Mouse (Mus musculus): ENCODE results near the gene Wdr54. TPM values are rescaled to one million over a fixed set of nuclear protein-coding genes. Genes with fewer than 3 reads are reported as not detected.

Gene Wdr54
- 10.2 and 10.4 TPM in 2 replicates for polyA plus RNA-seq (2016; fragmentation: Nextera tagmentation; extraction: Ambion mirVana)

DNA sequence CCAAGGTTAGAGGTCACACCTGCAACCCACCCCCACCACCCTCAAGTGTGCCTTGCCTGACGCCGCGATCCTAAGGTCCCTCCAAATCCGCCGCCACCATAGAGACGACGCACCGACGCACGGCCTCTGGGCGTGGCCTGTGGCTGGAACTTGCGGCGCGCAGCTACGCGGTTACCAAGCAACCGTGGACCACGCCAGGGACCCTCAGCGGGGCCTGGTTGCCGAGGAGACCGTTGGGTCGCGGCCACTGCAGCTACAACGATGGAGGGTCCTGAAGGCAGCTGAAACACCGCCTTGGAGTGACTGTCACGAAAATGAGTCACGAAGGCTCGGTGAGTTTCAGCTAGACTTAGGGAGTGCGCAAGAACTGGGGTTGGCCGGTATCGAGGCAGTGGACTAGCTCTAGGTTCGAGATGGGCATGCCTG, at the start of gene Wdr54, which contains the start of gene 1700003E16Rik:
Gene Wdr54, minus strand, starts transcription at position 139 of the 426 bp plus-strand sequence.
Gene 1700003E16Rik, plus strand, starts transcription at position 146 of the 426 bp plus-strand sequence.
- ATAC-seq (ENCODE audit: insufficient number of reproducible peaks, insufficient read depth, low FRiP score, low TSS enrichment, low read depth), result peak; percentile 89

DNA sequence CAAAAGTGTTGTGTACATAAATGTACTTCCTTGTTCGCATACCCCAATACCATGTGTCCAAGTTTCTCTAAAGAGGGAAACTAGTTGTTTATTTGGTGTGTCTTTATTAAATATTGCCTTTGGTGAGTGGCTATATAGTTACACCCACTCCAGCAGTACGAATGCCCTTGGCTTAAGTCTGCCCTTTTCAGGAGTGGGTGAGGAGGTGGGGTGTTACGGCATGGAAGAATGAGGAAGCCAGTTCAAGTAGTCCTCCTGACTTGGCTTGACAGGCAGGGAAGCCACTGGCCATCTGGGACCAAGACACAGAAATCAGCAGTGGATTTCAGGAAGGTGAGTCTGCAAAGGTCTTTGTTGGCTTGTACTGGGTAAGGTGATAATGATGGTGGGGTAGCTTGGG, 49.7 kb upstream of the Wdr54 start:
- no peak overlapping the region for H3K4me3 ChIP-seq (replicated peaks)

More for the DNA sequence above, at the start of gene Wdr54, which contains the start of gene 1700003E16Rik:
- Histone ChIP-seq H3K27me3 (peaks cover 16% of the 10 kb centered on the region), H3K4me2 (peak within 1 kb of the TSS; percentile 86), H3K9ac (replicated peaks) (peak within 1 kb of the TSS; percentile 67), H3K9me3 (no peaks in the 10 kb centered on the region), H3K27ac (no peak within 1 kb of the TSS), H3K4me1 (replicated peaks) (peaks cover 21% of the 10 kb centered on the region), H3K4me3 (replicated peaks) (peak within 1 kb of the TSS; percentile 57), H3K36me3 (peaks cover 24% of the 10 kb centered on the region)
- 2% methylated on average over 32 of the region's 32 CpGs for WGBS

DNA sequence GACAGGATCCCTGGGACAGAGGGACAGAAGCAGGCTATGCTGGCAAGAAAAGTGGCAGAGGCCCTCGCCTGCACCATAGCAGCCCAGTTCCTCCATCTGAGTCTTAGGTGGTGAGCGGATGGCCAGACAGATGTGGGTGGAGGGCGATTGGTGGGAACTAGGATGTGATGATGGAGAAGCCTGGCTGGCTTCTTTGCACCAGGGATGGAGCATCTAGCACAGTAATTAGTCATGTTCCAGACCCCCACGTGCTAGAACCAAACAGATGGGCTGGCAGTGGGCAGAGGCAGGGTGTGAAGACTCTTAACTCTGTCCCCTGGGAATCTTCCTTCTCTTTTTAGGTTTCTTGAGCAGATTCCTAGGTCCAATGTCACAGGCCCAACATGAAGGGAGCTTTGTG, 47.1 kb upstream of the Wdr54 start:
- H3K4me2 ChIP-seq, result no peak overlapping the region
- H3K9ac ChIP-seq (replicated peaks), result no peak overlapping the region
- ATAC-seq (ENCODE audit: insufficient number of reproducible peaks, insufficient read depth, low FRiP score, low TSS enrichment, low read depth), result no peak
- H3K27ac ChIP-seq, result no peak overlapping the region
- no peak overlapping the region for H3K4me3 ChIP-seq (replicated peaks)
- H3K27me3 ChIP-seq, result no peaks in the 10 kb centered on the region
- WGBS, result 80% methylated on average over 4 of the region's 4 CpGs
- H3K36me3 ChIP-seq, result peaks cover 30% of the 10 kb centered on the region
- H3K9me3 ChIP-seq, result no peaks in the 10 kb centered on the region
- no peaks in the 10 kb centered on the region for H3K4me1 ChIP-seq (replicated peaks)

More for the DNA sequence above, 49.7 kb upstream of the Wdr54 start:
- Histone ChIP-seq H3K27me3 (no peaks in the 10 kb centered on the region), H3K9me3 (no peaks in the 10 kb centered on the region), H3K36me3 (peaks cover 6% of the 10 kb centered on the region; the same call in 1 of the 2 replicates), H3K4me2 (no peak overlapping the region), H3K4me1 (replicated peaks) (peaks cover 4% of the 10 kb centered on the region; the same call in 1 of the 2 replicates), H3K9ac (replicated peaks) (no peak overlapping the region), H3K27ac (no peak overlapping the region)
- 91% methylated on average over 3 of the region's 3 CpGs for WGBS
- ATAC-seq (ENCODE audit: insufficient number of reproducible peaks, insufficient read depth, low FRiP score, low TSS enrichment, low read depth), result no peak

DNA sequence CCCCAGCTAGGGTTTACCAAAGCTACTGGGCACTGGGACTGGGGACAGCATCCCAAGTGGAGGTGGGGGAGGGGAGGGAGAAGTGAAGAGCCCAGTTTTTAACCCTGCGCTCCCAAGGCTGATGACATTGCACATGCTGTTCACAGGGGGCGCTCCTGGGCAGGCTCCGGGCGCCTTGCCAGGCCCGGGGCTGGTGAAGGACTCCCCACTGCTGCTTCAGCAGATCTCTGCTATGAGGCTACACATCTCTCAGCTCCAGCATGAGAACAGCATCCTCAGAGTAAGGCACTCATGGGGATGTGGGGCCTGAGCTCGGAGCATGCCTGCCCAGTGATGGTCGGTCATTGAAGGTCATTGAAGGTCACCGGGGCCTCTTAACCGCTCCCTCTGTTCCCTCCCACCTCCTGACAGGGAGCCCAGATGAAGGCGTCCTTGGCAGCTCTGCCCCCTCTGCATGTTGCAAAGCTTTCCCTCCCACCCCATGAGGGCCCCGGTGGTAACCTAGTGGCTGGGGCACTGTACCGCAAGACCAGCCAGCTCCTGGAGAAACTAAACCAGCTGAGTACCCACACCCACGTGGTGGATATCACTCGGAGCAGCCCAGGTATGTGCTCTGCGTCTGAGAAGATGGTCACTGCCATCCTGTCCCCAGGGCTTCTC, 41.3 kb upstream of the Wdr54 start:
- ATAC-seq (ENCODE audit: insufficient number of reproducible peaks, insufficient read depth, low FRiP score, low TSS enrichment, low read depth), result no peak
- Histone ChIP-seq H3K9me3 (no peaks in the 10 kb centered on the region), H3K27ac (no peak overlapping the region), H3K4me2 (no peak overlapping the region), H3K36me3 (peaks cover 89% of the 10 kb centered on the region), H3K9ac (replicated peaks) (no peak overlapping the region), H3K4me3 (replicated peaks) (no peak overlapping the region), H3K4me1 (replicated peaks) (no peaks in the 10 kb centered on the region), H3K27me3 (no peaks in the 10 kb centered on the region)
- WGBS, result 40% methylated on average over 15 of the region's 15 CpGs

DNA sequence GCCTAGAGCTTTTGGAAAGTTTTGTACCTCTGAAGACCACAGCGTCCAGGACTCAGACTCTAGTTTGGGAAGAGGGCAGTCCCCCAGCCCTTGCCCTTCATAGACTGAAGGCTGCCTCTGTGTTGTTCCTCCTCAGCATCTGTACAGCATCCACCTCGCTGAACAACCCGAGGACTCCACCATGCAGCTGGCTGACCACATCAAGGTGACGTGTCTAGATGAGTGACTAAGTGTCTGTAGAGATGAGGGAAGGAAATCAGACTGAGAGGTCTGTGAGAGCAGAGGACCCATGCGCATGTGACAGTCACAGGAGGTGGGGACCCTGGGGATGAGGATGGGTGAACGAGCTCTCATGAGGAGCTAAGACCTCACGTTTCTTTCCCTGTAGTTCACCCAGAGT, 37.4 kb upstream of the Wdr54 start:
- Histone ChIP-seq H3K36me3 (peaks cover 100% of the 10 kb centered on the region), H3K27ac (no peak overlapping the region), H3K4me1 (replicated peaks) (no peaks in the 10 kb centered on the region), H3K4me3 (replicated peaks) (no peak overlapping the region), H3K27me3 (no peaks in the 10 kb centered on the region), H3K9me3 (no peaks in the 10 kb centered on the region), H3K4me2 (no peak overlapping the region), H3K9ac (replicated peaks) (no peak overlapping the region)
- 92% methylated on average over 7 of the region's 7 CpGs for WGBS
- ATAC-seq (ENCODE audit: insufficient number of reproducible peaks, insufficient read depth, low FRiP score, low TSS enrichment, low read depth), result no peak

DNA sequence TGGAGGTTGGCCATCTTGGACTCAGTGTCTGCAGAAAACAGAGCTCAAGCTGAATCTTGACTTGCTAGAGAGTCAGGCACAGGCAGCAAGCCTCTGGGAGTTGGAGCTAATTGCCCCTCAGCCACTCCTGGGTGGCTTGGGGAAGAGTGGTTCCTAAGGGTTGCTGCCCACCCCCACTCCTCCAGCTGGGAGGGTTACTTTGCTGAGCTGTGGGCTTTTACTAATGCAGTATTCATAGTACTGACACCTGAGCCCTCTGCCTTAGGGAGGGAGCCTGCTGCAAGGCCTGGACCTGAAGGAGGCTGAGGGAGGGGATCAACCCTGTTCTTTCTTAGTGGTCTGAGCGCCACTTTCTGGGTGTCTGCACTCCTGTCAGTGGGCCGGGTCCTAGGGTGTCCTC, 30.7 kb upstream of the Wdr54 start:
- H3K4me3 ChIP-seq (replicated peaks), result no peak overlapping the region
- 77% methylated on average over 2 of the region's 2 CpGs for WGBS
- H3K27ac ChIP-seq, result peak overlapping the region; percentile 72
- no peaks in the 10 kb centered on the region for H3K27me3 ChIP-seq
- ATAC-seq (ENCODE audit: insufficient number of reproducible peaks, insufficient read depth, low FRiP score, low TSS enrichment, low read depth), result no peak
- peaks cover 76% of the 10 kb centered on the region for H3K36me3 ChIP-seq
- peaks cover 26% of the 10 kb centered on the region for H3K4me1 ChIP-seq (replicated peaks)
- peak overlapping the region; percentile 61 for H3K4me2 ChIP-seq
- no peaks in the 10 kb centered on the region for H3K9me3 ChIP-seq
- no peak overlapping the region for H3K9ac ChIP-seq (replicated peaks)

DNA sequence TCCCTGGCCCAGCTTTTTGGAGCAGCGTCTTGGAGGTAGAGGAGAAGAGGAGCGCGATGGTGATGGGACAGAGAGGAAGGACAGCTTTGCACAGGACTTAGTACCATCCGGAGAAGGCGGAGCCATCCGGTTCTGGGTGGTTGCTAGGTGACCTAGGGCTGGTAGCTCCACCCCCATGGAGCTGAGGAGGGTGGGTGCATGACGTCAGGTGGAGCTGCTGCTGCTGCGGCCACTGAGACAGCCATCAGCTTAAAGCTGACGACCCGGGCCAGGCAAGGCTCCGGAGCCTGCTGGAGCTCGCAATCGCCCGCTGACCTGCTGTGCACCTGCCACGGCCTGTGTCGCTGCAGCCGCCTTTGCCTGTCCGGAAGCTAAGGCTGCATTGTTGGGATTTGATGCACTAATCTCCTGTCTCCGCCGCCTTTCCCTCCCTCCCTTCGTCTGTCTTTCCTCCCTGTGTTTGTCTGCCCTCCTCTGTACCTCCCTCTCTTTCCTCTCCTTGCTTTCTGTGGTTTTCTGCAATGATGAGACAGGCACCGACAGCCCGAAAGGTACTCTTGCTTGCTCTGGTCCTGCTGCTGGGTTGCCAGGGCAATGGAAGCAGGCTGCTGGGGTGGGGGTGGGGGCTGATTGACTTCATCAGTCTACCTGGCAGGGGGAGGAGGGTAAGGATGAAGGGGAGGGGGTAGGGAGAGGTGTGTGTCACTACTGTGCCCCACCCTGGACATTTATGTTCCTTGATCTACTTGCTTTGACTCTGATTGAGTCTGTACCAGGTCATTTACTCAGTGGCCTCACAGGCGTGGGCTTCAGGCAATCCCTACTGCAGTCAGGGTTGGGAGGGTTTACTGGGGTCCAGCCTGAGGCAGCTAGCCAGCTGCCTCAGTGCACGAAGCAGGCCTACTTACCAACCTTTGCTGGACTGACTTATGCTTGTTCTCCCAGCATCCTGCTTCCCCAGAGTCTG, 30.0 kb upstream of the Wdr54 start:
- H3K4me3 ChIP-seq (replicated peaks), result peak overlapping the region; percentile 37
- peaks cover 69% of the 10 kb centered on the region for H3K36me3 ChIP-seq
- peak; percentile 85 for ATAC-seq (ENCODE audit: insufficient number of reproducible peaks, insufficient read depth, low FRiP score, low TSS enrichment, low read depth)
- H3K27me3 ChIP-seq, result no peaks in the 10 kb centered on the region
- peak overlapping the region; percentile 61 for H3K4me2 ChIP-seq
- peaks cover 26% of the 10 kb centered on the region for H3K4me1 ChIP-seq (replicated peaks)
- H3K9ac ChIP-seq (replicated peaks), result peak overlapping the region; percentile 50
- peak overlapping the region; percentile 72 for H3K27ac ChIP-seq
- H3K9me3 ChIP-seq, result no peaks in the 10 kb centered on the region
- WGBS, result 3% methylated on average over 25 of the region's 25 CpGs

DNA sequence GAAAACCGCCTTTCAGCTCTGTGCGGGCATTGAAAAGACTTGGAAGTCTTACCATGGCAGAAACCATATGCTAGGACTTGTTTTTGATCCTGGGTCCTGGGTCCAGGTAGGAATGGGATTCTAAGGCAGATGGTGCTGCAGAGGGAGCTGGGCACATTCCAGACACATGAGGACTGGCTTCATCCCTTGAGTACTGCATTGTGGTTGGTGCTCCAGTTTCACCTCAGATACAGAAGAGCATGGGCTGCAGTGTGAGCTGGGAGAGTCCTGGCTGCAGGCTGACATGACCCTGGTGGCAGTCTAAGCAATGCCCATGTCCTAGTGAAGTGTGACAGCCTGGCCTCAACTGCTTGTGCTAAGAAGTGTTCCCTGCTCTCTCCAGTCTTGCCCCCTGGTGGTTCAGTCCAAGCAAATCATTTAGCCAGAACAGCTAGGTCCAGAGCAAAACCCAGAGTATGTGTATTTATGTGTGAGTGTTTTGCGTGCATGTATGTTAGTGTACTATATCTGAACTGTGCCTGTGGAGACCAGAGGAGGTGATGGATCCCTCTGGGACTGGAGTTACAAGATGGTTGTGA, 28.8 kb upstream of the Wdr54 start:
- H3K9me3 ChIP-seq, result no peaks in the 10 kb centered on the region
- peaks cover 57% of the 10 kb centered on the region for H3K36me3 ChIP-seq
- no peak for ATAC-seq (ENCODE audit: insufficient number of reproducible peaks, insufficient read depth, low FRiP score, low TSS enrichment, low read depth)
- 84% methylated on average over 3 of the region's 3 CpGs for WGBS
- no peak overlapping the region for H3K4me2 ChIP-seq
- H3K27ac ChIP-seq, result no peak overlapping the region
- H3K4me3 ChIP-seq (replicated peaks), result no peak overlapping the region
- H3K27me3 ChIP-seq, result no peaks in the 10 kb centered on the region
- no peak overlapping the region for H3K9ac ChIP-seq (replicated peaks)
- peaks cover 27% of the 10 kb centered on the region for H3K4me1 ChIP-seq (replicated peaks)

DNA sequence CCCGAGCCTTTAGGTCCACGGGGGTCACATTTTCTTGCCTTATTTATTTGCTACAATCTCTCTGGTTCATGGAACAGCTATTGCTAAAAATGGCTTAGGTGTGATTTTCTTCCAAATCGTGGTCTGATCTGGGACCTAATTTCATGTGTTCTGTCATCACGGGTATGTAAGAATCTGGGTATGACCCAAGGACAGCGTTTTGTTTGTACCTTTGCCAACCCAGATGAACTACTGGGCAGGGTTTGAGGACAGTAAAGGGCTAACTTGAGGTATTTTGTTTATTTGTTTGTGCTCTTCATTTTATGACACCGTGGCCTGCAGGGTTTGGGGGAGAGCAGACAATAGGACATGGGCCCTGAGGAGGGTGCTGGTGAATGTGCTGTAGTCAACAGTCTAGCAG, 24.4 kb upstream of the Wdr54 start:
- Histone ChIP-seq H3K36me3 (peaks cover 38% of the 10 kb centered on the region), H3K9me3 (no peaks in the 10 kb centered on the region), H3K27me3 (no peaks in the 10 kb centered on the region), H3K9ac (replicated peaks) (no peak overlapping the region), H3K4me2 (no peak overlapping the region), H3K4me1 (replicated peaks) (peaks cover 22% of the 10 kb centered on the region), H3K27ac (no peak overlapping the region), H3K4me3 (replicated peaks) (no peak overlapping the region)
- no peak for ATAC-seq (ENCODE audit: insufficient number of reproducible peaks, insufficient read depth, low FRiP score, low TSS enrichment, low read depth)
- WGBS, result 72% methylated on average over 6 of the region's 6 CpGs

DNA sequence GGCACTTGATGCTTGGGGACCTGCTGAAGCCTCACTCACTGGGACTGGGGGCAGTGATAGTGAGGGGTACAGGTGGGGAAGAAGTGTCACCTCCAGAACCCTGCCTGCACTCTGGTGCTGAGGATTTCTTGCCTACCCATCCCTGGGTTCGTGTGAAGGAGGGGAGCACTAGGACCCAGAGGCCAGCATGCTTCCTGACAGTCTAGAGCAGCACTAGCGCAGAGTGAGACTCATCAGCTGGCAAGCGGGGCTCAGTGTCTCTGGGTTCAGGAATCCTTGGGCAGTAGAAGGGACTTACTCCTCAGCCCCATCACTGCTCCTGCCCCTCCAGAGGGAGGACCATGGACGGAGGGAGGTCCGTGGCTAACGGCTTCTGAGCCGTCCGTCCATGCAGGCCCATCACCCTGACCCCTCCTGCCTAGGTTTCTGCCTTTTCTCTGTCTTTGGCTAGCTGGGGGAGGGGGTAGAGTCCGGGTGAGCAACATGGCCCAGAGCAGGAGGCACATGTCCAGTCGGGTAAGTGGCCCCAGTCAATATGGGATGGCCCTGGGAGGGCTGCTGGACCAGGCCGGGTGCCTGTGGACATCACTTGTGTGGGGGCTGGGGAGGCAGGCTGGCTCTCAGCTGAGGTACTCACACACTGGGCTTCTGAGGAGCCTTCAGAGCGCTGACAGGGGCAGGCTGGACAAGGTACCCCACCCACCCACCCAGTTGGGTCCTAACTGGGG, 23.4 kb upstream of the Wdr54 start:
- H3K27ac ChIP-seq, result no peak overlapping the region

More for the DNA sequence above, 23.4 kb upstream of the Wdr54 start:
- ATAC-seq (ENCODE audit: insufficient number of reproducible peaks, insufficient read depth, low FRiP score, low TSS enrichment, low read depth), result peak; percentile 57
- H3K36me3 ChIP-seq, result peaks cover 33% of the 10 kb centered on the region
- peak overlapping the region; percentile 59 for H3K4me2 ChIP-seq
- 19% methylated on average over 12 of the region's 12 CpGs for WGBS
- peaks cover 16% of the 10 kb centered on the region for H3K4me1 ChIP-seq (replicated peaks)
- H3K27me3 ChIP-seq, result no peaks in the 10 kb centered on the region
- peak overlapping the region; percentile 47 for H3K9ac ChIP-seq (replicated peaks)
- peak overlapping the region; percentile 35 for H3K4me3 ChIP-seq (replicated peaks)
- H3K9me3 ChIP-seq, result no peaks in the 10 kb centered on the region

Measured in limb, embryonic 12.5 days (tissue).